Mouse (Mus musculus) ovary, postnatal 36 days (tissue): ENCODE measurements at regions not wholly inside any gene's neighbourhood (a gene's known extent, or its start where the extent isn't known, plus 50 kb on each side); places are given as distances from the start of the nearest gene placed in this dataset.

Experiments
- DNase-seq: peaks from one replicate; pipeline ENCODE4 v3.0.0; 2022; ENCODE audit warnings: low spot score, mixed read lengths

DNA sequence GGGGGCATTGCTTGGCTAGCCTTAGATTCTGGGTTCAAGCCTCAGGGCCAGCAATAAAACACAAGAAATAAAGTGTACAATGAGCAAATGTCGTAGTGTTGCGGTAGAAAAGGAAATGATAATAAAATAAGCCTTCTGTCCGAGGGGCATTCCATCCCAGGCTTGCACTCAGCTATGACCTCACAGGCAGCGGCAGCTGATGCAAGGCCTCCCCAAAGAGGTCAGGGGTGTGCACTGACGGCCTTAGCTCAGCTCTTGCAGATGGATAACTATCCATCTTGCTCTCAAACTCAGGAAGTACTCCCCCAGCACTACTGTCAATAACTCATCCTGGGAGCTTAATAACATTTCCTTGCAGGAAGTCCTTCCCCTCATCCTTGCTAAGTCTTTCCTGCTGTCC lies 314.4 kb upstream of the Tbx3 start:
- no peak for DNase-seq

DNA sequence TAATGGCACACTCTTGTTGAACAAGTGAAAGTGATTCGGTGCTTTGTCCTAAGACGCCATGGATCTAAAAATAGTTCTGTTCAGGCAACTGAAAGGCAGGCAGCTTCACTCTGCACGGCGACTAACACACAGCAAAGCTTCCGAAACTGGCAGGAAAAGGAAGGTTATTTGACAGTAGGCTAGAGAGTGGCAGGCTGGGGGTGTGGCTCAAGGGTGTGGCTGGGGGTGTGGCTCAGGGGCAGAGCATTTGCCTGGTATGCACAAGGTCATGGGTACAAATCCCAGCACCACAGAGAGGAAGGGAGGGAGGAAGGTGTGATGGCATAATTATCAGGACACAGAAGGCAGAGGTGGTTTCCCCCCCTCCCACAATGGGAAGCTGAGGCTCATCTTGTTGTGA lies 310.8 kb upstream of the Tbx3 start:
- DNase-seq = no peak

DNA sequence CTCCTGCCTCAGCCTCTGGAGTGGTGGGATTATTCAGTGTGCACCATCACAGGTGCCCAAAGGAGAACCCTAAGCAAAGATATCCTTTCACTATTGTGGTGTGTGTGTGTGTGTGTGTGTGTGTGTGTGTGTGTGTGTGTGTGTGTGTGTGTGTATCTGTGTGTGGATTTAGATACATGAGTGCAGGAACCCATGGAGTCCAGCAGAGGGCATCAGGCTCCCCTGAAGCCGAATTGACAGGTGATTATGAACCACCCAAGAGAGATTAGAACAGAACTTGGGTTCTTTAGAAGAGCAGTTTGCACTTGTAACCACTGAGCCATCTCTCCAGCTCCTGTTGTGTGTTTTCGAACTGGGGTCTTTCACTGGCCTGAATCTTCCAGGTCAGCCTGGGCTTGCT lies 310.1 kb upstream of the Tbx3 start:
- DNase-seq = no peak

DNA sequence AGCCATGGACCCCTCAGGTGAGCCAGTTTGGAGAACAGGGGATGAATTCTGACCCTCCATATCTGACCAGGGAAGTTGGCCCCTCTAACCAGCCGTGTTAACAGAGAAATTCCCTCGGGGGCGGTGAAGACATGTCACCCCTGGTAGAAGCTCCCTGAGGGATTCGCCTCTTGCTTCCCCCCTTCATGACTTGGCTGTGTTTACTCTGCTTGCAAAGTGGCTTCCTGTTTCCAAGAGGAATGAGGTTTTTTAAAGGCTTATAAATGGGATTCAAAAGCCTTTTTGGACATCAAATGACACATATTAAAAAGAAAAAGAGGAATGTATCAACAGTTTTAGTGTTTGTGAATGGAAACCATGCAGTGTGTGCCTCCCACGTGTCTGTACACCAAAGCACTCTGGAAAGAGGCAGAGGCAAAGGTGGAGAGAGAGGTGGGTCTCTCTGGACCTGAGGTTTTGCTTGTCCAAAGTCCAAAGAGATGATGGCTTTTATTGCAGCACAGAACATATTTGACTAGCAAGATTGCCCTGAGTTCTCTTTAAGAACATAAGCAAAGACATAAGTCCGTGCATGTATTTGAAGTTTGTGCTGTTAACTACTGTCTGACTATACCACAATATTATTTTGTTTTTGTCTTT lies 308.9 kb upstream of the Tbx3 start:
- no peak for DNase-seq

DNA sequence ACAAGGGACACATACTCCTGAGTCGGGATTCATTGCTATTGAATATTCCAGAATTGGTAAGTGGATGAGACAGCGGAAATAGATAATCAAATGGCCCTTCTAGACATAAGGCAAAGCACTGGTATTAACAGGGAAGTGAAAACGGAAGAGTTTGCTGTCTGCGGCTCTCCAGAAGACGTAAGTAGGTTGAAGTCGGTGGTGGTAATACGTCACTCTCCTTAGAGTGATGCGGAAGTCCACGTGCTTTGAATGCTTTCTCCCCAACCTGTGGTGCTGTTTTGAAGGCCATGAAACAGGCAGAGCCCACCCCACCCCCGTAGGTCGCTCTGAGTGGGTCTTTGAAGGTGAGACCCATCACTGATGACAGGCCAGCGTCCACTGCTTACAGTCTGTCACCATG lies 308.0 kb upstream of the Tbx3 start:
- no peak for DNase-seq

DNA sequence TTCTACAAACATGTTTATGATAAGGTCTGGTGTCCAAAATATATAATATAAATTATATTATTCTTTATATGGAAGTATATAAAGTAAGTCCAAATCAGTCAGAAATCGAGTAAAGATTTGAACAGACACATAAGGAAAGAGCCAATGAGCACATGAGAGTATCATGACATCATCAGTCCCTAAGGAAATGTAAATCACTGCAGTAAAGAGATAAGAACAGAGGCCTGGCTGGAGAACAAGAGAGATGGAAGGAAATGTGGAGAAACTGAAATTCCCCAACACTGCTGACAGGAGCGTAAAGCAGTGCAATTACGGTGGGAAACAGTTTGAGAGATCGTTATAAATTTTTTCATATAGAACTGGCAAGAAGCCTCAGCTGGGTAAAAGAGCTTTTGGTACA lies 306.2 kb upstream of the Tbx3 start:
- DNase-seq = no peak

DNA sequence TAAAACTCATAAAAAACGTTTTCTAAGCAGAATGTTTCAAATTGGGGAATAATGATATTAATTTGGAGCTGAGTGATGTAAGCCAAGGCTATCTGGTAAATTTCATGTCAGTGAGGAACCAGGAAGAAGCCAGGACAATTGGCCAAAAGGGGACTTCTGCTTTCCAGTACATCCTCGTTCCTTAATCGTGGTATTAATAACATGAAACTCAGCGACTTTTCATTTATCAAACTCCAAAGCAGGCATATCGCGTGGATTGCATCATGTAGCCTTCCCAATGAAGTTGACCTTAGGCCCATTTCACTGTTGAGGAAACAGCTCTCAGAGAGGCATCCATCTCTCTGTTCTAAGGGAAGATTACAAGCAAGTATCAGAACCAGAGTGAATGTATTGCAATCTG lies 305.3 kb upstream of the Tbx3 start:
- DNase-seq = no peak

DNA sequence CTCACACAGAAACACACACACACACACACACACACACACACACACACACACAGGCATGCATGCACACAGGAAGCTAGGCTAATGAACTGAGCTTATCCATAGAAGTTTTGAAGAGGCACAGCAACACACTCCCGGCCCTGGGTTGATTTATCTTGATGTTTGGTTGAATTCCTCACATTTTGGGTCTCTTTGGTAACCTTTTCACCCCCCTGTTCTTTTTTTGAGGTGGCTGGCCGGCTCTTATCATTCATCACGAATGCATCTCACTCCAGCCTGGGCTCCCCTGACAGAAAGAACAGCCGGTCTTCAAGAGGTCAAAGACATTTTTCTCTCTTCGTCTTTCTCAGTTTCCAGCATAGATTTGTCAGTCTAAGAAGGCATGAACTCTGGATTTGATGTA lies 304.2 kb upstream of the Tbx3 start:
- no peak for DNase-seq

DNA sequence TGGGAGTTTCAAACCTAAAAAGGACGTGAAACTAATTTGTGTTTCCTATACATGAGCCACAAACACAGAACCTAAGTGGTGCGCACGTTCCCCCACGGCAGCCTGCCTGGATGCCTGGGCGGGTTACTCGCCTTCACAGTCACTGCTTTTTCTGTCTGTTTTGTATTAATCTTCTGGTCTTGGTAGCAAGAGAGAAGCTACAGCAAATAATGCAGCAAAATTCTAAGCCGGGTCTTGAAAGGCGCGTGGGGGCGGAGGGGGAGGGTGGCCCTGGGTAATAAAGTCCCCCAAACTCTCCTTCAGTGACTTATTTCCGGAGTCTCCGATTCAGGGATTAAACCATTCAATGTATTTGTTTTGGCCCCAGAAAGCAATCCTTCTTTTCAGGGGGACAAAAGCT lies 300.0 kb upstream of the Tbx3 start:
- no peak for DNase-seq

DNA sequence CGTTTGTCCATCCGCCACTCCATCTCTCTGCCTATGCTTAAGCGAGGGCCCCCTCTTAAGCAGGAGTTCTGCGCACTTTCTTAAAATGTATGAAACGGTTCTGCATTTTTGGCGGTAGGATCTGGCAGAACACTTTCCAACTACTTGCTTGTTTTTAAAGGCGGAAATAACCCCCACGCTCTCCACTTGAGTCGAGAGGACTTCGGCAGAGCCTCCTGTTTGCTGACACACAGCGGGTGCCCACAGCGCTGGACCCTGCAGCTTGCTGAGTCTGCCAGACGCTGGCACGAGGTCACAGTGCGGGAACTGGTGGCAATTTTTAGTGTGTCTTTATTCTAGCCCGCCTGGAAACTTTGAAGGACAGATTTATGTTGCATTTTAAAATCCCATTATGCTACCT lies 299.5 kb upstream of the Tbx3 start:
- no peak for DNase-seq

DNA sequence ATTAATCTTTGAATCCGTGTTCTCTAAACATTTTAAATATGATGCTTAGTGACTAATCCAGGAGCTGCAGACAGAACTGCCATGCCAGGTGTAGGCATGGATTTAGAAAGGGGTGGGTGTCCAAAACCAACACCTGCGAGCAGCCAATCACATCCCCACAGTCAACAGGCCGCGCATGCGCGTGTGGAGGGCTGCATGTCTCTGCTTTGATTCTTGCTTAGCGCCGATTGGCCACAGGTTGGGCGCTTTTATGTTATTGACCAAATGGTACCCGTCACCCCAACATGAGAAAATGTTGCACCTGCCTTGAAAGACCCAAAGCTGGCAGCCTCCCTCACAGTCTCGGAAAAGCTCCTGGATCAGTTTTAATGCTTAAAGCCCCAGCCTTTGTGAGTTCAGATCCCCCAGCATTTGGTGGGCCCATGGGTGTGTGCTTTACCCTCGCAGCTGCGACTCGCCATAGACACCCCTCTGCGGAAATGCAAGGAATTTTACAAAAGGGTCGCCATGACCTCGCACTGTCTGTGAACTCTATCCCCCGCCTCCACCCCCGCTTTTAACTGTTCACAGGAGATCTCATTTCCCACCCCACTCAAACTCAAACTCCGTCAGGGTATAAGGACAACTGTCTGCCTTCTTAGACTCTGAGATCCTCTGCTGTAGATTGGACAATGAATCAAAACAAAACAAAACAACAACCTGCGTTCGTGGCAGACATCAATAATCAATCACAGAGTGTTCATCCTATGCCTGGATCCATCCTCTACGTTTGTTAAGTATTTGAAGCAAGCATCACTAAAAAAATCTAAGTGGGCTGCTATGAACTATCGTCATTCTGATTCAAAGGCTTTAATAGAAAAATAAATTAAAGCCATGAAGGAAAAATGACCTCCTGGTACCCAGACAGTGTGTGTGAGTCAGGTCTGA lies 296.4 kb upstream of the Tbx3 start:
- no peak for DNase-seq

DNA sequence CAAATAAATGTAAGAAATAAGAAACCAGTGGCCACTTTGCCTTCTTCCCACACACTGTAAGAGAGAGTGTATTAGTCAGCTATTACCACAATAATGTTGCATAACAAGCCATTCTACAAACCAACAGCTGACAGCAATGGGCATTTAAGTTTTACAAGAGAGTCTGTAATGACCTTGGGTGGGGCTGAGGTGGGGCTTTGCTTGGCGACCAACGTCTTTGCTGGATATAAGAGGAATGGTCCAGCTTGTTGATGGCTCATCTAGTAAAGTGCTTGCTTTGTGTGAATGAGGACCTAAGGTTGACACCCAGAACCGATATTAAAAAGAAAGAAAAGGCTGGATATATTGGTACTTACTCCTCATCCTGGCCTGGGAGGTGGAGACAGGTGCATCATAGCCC lies 295.6 kb upstream of the Tbx3 start:
- no peak for DNase-seq

DNA sequence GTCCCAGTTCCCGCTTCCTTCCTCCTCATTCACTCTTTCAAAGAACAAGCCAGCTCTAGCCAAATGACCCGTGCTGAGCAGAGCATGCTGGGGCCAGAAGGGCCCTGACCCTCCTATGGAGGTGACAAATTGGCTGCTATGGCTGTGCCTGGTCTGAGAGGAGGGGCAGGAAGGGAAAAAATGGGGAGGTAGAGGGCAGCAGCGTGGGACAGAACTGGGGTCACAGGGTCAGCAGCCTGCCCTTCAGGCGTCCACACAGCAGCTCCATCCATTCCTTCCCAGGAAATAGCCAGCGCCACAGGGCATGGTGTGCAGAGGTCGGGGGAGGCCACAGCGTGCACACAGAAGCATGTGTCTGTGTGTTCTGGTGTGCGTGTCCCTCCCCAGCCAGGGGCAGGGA lies 292.2 kb upstream of the Tbx3 start:
- no peak for DNase-seq

DNA sequence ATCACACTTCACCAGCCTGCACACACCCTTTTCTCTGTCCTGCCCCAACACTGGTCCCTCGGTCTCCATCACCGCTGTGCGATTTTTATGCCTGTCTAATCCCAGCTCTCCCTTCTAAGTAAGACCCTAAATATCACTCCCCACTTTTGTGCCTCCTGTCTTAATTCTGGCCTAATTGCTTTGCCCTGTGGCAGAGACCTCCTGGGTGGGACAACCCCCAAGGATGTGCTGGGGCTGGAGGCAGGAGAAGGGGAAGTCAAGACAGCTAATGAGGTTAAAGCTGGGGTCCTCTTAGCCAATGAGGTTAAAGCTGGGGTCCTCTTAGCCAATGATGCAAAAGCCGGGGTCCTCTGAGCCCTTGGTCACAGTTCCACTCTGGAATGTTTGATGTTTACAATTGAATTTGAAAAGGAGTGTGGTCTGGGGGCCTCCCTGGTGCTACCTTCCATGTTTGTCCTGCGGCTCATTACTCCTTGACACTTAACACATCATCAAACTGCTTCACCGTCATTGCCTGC lies 290.5 kb upstream of the Tbx3 start:
- no peak for DNase-seq

DNA sequence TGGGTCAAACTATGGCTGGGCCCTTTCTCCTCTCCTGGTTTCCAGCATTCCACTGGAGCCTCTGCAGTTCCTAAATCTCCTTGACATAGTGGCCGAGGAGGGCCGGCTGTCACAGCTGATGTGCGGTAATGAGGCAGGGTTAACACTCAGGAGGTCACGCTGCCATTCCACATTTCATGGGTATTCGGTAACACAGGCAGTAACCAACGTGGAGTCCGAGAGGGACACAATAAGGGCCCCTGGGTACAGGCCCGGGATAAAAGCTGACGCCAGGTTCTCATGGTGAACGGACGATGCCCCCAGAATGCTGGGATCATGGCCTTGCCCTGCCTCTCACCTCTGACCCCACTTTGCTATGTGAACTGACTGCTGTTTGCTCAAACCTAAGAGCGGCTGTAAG lies 289.0 kb upstream of the Tbx3 start:
- DNase-seq = no peak

DNA sequence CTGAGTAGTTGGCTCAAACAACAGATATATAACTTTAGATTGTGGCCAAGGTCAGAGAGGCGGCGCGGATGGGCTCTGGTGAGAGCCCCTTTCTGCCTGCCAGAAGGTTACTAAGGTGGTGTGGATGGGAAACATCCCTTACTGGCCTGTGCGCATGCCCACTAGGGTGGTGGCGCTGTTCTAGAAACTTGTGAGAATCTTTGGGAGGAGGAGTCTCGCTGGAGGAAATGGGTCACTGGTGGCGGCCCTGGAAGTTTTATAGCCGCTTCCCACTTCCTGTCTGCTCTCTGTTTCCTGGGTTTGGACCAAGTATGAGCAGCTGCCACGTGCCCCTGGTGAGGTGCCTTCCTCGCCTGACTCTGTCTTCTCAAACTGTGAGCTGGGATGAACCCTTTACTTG lies 285.0 kb upstream of the Tbx3 start:
- DNase-seq = no peak

DNA sequence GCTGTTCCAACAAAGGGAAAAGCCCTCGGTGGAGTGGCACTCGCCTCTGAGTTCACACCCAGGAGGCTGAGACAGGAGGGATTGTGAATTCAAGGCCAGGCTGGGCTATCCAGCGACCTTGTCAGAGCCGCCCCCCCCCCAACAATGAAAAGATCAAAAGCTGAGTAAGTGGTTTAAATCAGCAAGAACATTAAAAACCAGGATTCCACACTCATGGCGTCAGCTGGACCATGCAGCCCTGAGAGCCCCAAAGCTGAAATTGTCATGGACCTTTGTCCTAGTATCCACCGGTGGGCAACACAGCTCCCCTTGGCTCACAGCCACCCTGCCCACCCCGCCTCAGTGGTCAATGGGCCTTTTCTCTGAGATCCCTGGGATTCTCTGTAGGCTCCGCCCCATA lies 283.6 kb upstream of the Tbx3 start:
- DNase-seq = no peak

DNA sequence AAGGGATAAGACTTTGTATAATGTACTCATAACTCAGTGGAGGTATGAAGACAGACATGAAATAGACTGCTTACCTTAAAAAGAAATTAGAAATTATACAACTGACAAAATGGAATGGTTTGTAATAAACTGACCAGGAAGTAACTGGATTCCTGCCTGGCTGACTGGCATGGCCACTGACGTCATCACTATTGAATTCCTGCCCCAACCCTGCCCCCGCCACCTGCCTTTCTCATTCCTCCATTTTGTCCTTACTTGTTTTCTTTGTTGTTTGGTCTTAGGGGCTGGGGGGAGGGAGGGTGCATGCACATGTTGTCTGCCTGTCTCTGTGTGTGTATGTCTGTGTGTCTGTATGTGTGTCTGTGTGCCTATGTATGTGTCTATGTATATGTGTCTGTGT lies 283.2 kb upstream of the Tbx3 start:
- DNase-seq = no peak

DNA sequence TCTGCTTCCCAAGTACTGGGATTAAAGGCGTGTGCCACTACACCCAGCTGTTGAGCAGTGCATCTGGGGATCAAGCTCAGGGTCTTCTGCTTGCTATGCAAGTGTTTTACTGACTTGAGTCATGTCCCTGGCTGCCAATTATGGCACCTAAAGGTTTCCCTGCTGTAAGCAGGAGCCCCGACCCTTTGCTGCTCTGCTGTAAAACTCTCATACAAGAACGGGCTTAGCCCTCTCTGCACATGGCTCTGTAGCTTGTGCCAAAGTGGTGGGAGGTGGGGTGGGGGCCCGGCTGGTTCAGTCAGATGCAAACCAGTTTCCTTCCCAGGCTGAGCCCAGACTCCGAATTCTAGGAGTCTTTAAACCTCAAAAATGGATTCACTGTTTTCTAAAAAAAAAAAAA lies 281.6 kb upstream of the Tbx3 start:
- no peak for DNase-seq

DNA sequence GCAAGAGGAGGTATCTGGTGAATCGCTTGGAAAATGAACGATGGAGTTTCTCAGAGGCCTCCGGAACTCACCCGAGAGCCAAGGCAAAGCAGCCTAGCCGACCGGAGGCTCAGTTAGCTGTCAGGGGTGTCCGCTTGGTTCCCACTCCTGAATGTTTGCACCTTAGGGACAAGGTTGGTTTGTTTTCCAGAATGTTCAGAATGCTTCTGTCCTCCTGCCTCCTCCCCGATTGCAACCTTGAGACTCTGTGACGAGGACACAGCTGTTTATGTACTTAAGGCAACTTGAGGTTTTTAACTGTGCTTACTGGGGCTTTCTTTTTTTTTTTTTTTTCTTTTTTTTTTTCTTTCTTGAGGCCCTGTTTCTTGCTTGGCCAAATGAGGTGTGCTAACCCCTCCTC lies 281.1 kb upstream of the Tbx3 start:
- no peak for DNase-seq

DNA sequence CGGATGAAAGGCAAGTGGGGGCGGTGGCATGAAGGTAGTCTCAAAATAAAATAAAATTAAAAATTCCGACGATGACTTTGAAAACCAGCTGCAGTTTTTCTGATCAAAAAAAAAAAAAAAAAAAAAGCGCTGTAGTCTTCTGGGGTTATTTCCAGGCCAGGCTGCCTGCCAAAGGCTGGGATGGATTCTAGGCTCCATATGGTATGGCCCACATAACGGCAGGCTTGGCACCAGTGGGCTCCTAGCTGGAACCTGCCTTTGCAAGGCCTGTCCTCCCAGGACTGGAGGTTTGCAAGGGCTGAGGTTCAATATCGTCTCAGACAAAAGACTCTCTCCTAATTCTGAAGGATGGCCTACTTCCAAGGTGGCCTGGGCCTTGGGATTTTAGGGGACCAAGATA lies 280.6 kb upstream of the Tbx3 start:
- DNase-seq = no peak

DNA sequence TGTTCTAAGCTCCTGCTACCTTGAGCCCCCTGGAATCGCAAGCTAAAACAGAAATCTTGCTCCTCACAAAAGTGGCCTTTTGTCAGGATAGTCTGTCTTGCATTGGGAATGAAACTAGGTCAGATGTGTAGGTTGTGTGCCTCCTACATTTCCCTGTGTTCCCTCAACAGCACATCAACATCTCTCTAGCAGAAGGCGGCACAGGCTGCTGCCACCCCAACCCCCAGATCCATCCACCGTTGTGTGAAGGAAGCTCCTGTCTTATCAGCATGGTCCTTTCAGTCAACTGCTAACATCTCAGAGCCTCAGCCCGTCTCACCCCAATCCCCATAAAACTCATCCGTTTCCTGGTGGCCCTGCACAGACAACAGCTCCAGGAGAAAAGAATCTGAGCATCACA lies 272.0 kb upstream of the Tbx3 start:
- DNase-seq = no peak

DNA sequence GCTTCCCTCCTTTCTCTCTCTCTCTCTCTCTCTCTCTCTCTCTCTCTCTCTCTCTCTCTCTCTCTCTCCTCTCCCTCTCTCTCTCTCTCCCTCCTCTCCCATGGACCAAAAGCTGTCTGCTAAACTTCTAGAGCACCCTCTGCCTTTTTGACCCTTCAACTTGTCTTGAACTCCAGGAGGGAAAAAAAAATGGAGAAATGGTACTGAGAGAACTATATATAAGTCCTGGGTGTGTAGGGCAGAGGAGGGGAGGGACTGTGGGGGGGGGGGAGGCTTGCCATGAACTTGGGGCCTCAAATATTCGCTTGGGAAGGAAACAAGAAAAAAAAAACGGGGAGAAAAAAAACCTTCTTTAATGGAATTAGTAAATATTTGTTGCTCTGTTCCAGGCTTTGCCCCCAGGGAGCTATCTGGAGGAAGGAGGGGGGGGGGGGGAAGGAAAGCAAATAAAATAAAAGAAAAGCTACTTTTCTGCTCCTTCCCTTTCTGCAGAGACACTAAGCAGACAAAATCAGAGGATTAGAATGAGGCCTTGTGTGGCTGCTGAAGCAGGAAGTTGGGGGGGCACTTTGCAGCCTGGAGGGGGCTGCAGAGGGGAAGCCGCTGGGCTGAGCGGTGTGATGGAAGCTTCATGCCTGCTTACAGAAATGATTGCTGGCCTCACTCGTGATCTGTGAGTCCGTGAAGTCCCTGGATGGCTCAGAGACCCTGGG lies 270.1 kb upstream of the Tbx3 start:
- no peak for DNase-seq
